Mouse (Mus musculus) heart, adult 9 months (tissue): ENCODE results near the gene Trim44.
A peak's percentile ranks its signal among the peaks of the same experiment; 100 is the strongest.

Source experiments
- DNase-seq, 2 experiments: peaks; one replicate each; pipeline ENCODE4 v3.0.0; 2022; ENCODE audit warnings: low spot score in 2 of 2

Trim44 gene

DNA sequence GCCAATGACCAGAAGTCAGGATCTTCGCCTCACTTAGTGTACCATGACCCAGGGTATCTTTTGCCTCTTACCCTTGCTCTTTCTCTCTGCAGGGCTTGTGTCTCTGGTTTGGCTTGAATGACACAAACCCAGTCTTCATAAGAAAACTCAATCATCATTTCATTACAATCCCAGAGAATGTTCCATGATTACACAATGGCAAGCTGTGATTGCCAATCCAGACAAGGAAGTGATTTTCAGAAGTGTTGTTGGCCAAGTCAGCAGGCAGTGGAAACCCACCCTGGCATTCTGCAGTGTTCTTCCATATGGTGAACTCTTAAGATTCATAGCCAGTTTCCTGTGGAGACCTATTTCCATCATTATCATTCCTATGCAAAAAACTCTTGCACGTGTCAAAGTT, 116.1 kb downstream of the Trim44 start:
- peak in 1 of 2 experiments; percentile 23 for DNase-seq

DNA sequence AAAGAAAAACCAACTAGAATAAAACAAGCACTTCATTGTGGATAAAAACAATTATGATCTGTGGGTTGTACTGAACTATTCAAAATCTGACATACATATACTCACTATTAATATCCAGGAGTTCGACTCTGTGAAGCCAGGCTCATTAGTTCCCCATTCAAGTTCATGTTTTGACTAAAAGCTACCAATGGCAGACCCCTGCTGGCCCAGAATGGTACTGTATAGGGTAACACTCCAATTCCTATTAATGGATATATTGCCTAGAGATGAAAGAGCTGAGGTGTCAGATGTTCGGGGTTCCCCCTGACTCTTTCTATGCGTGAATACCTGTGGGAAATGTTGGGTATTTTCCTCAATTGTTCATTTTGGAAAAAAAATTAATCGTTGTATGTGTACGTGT, 117.6 kb downstream of the Trim44 start:
- DNase-seq: peak in 1 of 2 experiments; percentile 43

DNA sequence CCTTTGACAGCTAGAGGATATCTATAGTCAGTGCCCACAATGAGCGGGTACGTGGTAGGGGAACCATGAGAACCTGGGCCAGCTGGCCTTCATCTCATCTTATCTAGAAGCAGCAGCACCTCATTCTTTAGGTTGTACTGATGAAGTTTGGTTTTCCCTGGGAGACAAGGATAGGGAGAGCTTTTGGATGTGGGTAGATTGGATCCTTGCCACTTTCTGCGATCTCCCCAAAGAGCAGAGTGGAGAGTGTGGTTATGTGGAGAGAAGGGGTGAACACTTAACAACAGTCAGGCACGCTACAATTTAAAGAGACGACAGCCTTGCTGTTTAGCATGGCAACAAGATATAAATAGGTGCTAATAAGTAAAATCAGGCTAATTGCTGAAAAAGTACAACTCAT, 119.0 kb downstream of the Trim44 start:
- DNase-seq: no peak

DNA sequence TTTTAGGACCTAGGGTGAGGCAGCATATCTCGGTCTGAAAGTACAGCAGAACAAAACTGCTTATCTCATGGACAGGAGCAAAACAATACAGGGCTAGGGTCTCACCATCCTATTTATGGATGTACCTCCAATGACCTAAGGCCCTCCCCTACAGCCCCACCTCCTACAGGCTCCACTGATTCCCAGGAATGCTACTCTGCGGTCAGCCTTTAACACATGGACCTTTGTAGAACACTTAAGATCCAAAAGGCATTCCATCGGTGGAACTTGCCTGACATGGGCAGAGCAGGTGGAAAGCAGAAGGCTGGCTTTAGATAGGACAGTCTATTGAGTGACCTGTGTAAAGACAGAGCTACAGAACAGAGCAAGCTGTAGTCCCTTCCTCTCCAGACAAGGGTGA, 120.3 kb downstream of the Trim44 start:
- no peak for DNase-seq

DNA sequence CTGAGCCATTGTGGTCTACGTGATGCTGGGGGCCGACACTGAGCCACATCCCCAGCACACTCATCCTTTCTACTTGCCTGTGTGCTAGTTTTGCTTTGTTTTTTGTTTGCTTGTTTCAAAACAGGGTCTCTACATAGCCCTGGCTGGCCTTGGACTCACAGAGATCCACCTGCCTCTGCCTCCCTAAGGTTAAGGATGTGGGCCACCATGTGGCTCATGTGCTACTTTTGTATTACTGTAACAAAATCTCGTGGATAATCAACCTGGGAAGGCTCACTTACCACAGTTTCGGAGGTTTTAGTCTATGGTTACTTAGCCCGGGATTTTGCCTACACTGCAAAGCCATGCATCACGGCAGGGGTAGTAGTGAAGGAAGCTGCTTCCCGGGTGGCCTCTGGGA, 125.5 kb downstream of the Trim44 start:
- DNase-seq: no peak

DNA sequence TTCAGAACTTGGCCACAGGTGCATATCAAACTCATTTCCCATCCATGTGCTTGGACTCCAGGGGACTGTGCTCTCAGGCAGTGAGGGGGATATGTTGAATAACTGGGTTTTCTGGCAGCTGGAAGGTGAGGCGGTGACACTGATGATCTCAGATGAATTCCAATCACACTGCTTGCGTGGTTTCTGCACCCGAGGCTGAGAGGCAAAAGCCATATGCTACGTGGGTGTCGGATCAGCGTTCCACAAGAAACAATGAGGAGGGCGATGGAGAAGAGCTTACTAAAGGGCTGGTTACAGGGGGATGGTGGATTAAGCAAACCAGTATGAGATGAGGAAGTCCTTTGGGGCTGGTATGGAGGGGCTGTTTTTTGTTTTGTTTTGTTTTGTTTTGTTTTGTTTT, 127.8 kb downstream of the Trim44 start:
- no peak for DNase-seq

DNA sequence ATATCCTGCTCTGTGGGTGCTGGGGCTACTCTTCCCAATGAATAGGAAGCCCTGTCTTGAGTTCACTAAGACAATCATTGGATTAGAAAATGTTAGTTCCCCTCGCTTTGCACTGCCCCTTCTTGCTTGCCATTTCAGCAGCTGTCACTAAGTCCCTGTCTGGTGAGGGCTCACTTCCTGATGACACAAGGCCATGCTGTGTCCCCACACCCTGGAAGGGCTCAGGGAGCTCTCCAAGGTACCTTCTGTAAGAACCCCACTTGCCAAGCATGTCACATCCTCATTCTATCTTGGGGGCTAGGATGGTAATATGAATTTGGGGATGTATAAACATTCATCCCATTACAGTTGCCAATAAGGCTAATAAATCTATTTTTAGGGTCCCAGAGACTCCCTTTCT, 129.7 kb downstream of the Trim44 start:
- no peak for DNase-seq

GRCm38 (mm10) chr2:102273280-102273679, 134.3 kb downstream of the Trim44 start:
- no peak for DNase-seq

DNA sequence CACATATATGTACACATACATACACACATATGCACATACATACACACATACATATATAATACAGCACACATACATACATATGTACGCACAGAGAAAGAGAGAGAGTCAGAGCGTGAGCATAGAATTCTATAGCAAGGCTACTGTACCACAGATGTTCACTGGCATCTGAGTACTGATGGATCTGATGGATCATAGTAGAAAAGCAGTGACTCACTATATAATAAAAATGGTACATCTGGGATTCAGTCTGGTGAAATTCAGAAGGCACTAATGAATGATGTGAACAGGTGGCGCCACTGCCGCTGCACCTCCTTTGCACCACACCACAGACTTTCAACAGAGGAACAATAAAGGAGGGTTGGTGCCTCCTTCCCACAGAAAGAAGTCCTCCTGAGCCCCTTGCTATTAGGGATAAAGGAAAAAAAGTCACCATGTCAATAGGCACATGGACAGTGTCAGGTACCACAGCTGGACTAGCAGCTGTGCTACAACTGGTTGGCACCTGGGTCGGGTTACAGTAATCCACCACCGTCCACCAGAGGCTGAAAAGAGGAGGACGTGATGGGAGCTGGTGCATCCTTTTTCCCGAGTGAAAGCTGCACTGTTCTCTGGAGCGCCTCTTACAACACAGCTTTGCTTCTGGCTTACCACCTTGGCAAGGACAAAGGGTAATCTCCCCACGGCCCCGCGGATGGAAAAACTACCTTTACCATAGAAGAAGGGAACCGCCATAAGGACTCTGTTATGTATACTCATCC, 139.9 kb downstream of the Trim44 start:
- DNase-seq: no peak

DNA sequence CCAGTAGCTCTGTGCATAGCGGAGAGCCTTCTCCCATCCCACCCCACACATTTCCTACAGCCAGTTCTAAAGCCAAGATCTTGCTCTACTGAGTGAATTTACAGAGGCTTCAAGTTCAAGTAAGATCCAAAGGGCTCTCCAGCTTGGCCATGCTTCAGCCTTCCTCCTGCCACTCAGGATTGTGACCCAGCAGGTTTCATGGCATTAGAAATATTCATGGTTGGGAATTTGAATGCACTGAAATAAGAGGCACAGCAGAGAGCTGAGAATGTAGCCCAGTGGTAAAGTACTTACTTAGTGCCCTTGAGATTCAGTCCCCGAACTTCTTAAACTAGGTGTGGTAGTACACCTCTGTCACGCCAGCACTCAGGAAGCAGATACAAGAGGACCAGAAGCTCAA, 140.7 kb downstream of the Trim44 start:
- no peak for DNase-seq

DNA sequence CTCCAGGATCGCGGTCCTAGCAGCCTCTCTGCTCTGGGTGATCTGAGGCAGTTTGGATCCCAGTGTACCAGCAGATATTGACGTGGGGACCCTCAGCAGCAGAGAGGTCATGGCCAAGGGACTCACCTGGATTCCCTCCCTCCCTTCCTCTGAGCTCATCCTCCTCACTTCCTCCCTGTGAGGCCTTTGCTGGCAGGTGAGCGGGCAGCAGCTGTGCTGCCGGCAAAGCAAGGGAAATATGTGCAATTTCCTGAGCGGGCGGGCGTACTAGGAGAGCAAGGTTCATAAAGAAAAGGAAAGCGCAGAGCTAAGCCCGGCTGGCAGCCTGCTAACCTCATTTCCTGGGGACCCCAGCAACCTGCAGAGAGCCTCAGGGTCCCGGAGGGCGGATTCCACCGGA, 148.5 kb downstream of the Trim44 start:
- DNase-seq: peak; percentile 43 to 80

- DNase-seq: no peak
Measured at GRCm38 (mm10) chr2:102258682-102259081, 148.9 kb downstream of the Trim44 start.

DNA sequence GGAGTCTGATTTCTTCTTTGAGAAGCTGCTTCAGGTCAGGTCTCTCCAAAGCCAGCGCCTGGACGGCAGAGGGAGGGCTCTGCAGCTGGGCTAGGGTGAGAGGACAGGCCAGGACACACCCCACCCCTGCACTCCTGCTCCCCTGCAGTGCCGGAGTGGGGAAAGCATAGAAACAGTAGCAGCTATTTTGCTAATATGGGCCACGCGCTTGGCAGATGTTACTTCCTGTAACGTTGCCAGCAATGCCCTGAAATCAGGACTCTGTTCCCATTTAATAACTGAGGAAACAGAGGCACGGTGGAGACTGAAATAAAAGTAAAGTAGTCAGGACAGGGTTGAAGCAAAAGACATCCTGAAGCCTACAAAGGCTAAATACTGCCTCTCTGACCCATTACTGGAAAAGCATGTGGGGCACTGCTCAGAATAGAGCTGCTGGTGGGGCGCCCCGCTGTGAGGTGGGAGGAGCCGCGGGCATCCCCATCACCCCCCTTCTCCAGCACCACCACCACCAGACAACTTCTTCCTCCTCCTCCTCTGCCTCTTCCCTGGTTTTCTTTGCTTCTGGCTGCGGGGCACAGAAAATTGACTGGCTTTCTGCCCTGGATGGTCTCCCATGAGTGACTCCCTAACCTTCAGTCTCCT, 149.5 kb downstream of the Trim44 start:
- DNase-seq: peak in 1 of 2 experiments; percentile 4

DNA sequence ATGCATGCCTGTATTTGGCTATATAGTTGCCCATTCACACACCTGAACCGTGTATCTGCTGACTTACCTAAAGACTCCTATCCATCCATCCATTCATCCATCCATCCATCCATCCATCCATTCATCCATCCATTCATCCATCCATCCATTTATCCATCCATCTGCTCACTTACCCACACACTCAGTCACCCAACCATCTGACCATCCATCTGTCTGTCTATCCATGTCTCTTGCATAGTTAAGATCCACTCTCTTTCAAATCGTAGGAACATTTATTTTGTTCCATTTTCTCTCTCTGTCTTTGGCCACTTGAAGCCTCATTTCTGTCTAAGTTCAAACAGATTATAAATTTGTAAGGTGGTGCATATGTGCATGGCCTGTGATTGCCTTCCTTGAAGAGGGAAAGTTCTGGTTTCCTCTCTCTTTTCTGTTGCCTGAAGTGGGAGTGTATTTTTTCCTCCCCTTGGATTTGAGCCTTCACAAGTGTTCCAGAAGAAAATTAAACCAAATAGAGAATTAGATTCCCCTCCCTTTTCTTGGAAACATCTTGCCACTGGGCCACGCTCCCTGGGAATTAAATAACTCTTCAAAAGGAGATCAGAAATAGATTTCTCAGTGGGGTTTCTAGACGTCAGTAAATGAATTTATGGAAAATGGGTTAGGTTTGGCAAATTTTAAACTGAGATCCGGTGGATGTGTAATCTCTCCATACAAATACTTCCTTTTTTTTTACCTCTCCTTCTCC, 150.9 kb downstream of the Trim44 start:
- DNase-seq: no peak

DNA sequence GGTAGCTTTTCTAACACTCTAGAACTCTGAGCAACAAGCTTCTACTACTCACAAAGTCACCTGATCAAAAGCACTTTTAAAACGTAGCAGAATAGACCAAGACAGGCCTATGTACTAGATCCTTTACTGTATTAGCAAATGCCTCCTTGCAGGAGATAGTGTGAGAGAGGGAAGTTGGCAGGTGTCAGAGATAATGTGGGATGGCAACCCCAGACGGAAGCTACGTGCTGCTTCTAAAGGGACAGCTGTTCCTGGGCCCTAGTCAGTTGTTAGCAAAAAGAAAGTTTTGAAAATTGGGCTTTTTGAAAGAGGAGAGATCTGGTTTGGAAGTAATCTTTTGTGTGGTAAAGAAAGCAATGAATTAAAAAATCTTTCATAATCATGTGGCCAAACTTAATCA, 151.5 kb downstream of the Trim44 start:
- DNase-seq: no peak

GRCm38 (mm10) chr2:102253204-102253603, 154.4 kb downstream of the Trim44 start:
- no peak for DNase-seq

DNA sequence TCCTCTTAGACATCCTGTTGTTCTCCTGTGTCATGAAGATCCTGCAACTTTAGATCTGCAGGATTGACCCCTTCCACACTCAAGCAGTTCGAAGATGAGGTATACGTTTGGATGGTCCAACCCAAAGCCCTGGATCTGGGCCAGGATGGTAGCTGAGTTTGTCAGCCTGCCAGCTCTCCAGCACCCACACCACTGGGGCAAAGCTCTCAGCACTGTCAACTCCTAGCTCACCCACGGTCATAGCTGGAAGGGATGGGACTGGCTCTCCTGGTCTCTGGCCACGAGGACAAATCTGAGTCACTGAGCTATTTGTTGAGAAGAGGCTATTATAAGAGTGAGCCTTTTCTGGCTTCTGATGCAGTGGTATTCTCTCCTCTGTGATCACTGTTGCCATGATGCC, 155.0 kb downstream of the Trim44 start:
- no peak for DNase-seq
